Mouse (Mus musculus) C2C12 (cell line): ENCODE results near the gene Tspo2.

Experiments
- CTCF ChIP-seq: IDR thresholded peaks from one replicate; pipeline ENCODE4 v1.5.1; 2011; ENCODE audit not compliant: control insufficient read depth, insufficient read depth, insufficient read length
- MYOG ChIP-seq: IDR thresholded peaks from one replicate; pipeline ENCODE4 v1.6.1; 2011; ENCODE audit not compliant: control insufficient read depth, insufficient read length; ENCODE audit errors: extremely low read depth
- USF1 ChIP-seq: IDR thresholded peaks from one replicate; pipeline ENCODE4 v1.6.1; 2011; ENCODE audit warnings: low read depth, mild to moderate bottlenecking, control low read depth, moderate library complexity

GRCm38 (mm10) chr17:48497986-48498385 is 46.7 kb upstream of the Tspo2 start:
- no peak for TF ChIP-seq CTCF
- no peak for TF ChIP-seq MYOG
- TF ChIP-seq USF1 = no peak
